Mouse (Mus musculus) lung, postnatal 0 days (tissue): ENCODE results near the gene Grb10. TPM values are rescaled to one million over a fixed set of nuclear protein-coding genes. Genes with fewer than 3 reads are reported as not detected.
A peak's percentile ranks its signal among the peaks of the same experiment; 100 is the strongest.

ENCODE experiments used
- ATAC-seq: fragments of 200-750 bp; cut with Nextera tagmentation; 2 replicates; pipeline ENCODE4 v1.8.0; 2017; ENCODE audit warnings: moderate library complexity
- DNase-seq: peaks from one replicate; pipeline ENCODE4 v3.0.0-alpha.2; 2016; ENCODE audit warnings: low spot score
- H3K27ac ChIP-seq: fragments of 300-500 bp; sonication (generic); 2 replicates; pipeline ENCODE4 v1.5.1; 2014; ENCODE audit warnings: antibody characterized with exemption, mild to moderate bottlenecking, low read length, mixed read lengths
- H3K27me3 ChIP-seq: fragments of 300-500 bp; sonication (generic); replicated peaks from 2 replicates; pipeline ENCODE4 v1.6.1; 2014; ENCODE audit warnings: low read length, mixed read lengths; ENCODE audit not compliant: insufficient read depth
- H3K36me3 ChIP-seq: fragments of 300-500 bp; sonication (generic); 2 replicates; pipeline ENCODE4 v1.6.1; 2014; ENCODE audit warnings: low read length, mixed read lengths; ENCODE audit not compliant: insufficient read depth
- H3K4me1 ChIP-seq: fragments of 300-500 bp; sonication (generic); 2 replicates; pipeline ENCODE4 v1.6.1; 2014; ENCODE audit warnings: antibody characterized with exemption, low read depth, low read length, mixed read lengths; ENCODE audit not compliant: insufficient read depth
- H3K4me2 ChIP-seq: fragments of 300-500 bp; sonication (generic); replicated peaks from 2 replicates; pipeline ENCODE4 v1.6.1; 2014; ENCODE audit warnings: low read depth, mild to moderate bottlenecking, low read length, moderate library complexity, mixed read lengths
- H3K4me3 ChIP-seq: fragments of 300-500 bp; sonication (generic); 2 replicates; pipeline ENCODE4 v1.5.1; 2014; ENCODE audit warnings: low read depth, low read length
- H3K9ac ChIP-seq: fragments of 300-500 bp; sonication (generic); replicated peaks from 2 replicates; pipeline ENCODE4 v1.6.1; 2014; ENCODE audit warnings: low read depth, mild to moderate bottlenecking
- H3K9me3 ChIP-seq: fragments of 300-500 bp; sonication (generic); 2 replicates; pipeline ENCODE4 v1.6.1; 2016; ENCODE audit warnings: low read length, mixed read lengths
- CTCF ChIP-seq: IDR thresholded peaks from 2 replicates; pipeline ENCODE4 v1.5.1; 2016; ENCODE audit warnings: antibody characterized with exemption, mild to moderate bottlenecking
- EP300 ChIP-seq: IDR thresholded peaks from 2 replicates; pipeline ENCODE4 v1.6.1; 2016; ENCODE audit warnings: antibody characterized with exemption, mild to moderate bottlenecking, control low read depth
- WGBS: fragments of 180-500 bp; shearing (Covaris S2); extraction: QIAGEN DNeasy Blood & Tissue Kit; methylation state at CpG from one replicate; pipeline ENCODE4 v1.1.7; 2014; 5-methylcytosine and 5-hydroxymethylcytosine counted together
- polyA plus RNA-seq: library from polyadenylated mRNA; unstranded; fragments of >200 nt; fragmentation: Nextera tagmentation; extraction: Ambion mirVana; gene quantifications from 2 replicates; pipeline ENCODE4 v1.2.1, GENCODE M21; 2015

Gene Grb10
- polyA plus RNA-seq, 1 experiment from 2014 or later: 86.9 TPM

- Histone ChIP-seq H3K36me3 (no peaks in the 10 kb centered on the region), H3K4me2 (no peak overlapping the region), H3K9me3 (no peaks in the 10 kb centered on the region), H3K27me3 (no peaks in the 10 kb centered on the region), H3K4me1 (peaks cover 3% of the 10 kb centered on the region; the same call in 1 of the 2 replicates), H3K9ac (no peak overlapping the region), H3K4me3 (no peak overlapping the region), H3K27ac (no peak overlapping the region)
- DNase-seq (no peak), ATAC-seq (no peak)
- 28% methylated on average over 3 of the region's 3 CpGs for WGBS
- TF ChIP-seq CTCF (no peak), EP300 (no peak)
Measured at GRCm38 (mm10) chr11:11885921-11886320, 152.6 kb downstream of the Grb10 start.

GRCm38 (mm10) chr11:11885246-11885643 lies 153.2 kb downstream of the Grb10 start:
- 46% methylated on average over 4 of the region's 4 CpGs for WGBS
- ATAC-seq: no peak
- DNase-seq: no peak

GRCm38 (mm10) chr11:11884533-11885245 lies 153.8 kb downstream of the Grb10 start:
- H3K9me3 ChIP-seq: no peaks in the 10 kb centered on the region
- H3K4me2 ChIP-seq: no peak overlapping the region
- H3K9ac ChIP-seq: no peak overlapping the region
- H3K27ac ChIP-seq: no peak overlapping the region
- no peaks in the 10 kb centered on the region for H3K27me3 ChIP-seq
- ATAC-seq: peak; percentile 46; the same call in 1 of the 2 replicates
- TF ChIP-seq CTCF (no peak), EP300 (peak; percentile 25; the same call in 1 of the 2 replicates)
- no peaks in the 10 kb centered on the region for H3K36me3 ChIP-seq
- H3K4me1 ChIP-seq: peaks cover 3% of the 10 kb centered on the region; the same call in 1 of the 2 replicates
- H3K4me3 ChIP-seq: no peak overlapping the region
- 28% methylated on average over 11 of the region's 11 CpGs for WGBS
- no peak for DNase-seq

More at GRCm38 (mm10) chr11:11885246-11885643, 153.2 kb downstream of the Grb10 start:
- no peaks in the 10 kb centered on the region for H3K9me3 ChIP-seq
- H3K9ac ChIP-seq: no peak overlapping the region
- H3K27me3 ChIP-seq: no peaks in the 10 kb centered on the region
- peaks cover 3% of the 10 kb centered on the region; the same call in 1 of the 2 replicates for H3K4me1 ChIP-seq
- no peak overlapping the region for H3K27ac ChIP-seq
- no peak overlapping the region for H3K4me3 ChIP-seq
- H3K4me2 ChIP-seq: no peak overlapping the region
- H3K36me3 ChIP-seq: no peaks in the 10 kb centered on the region
- no peak for TF ChIP-seq EP300
- TF ChIP-seq CTCF: no peak

- H3K36me3 ChIP-seq: no peaks in the 10 kb centered on the region
- ATAC-seq (no peak), DNase-seq (no peak)
- H3K9me3 ChIP-seq: no peaks in the 10 kb centered on the region
- no peak overlapping the region for H3K9ac ChIP-seq
- H3K27ac ChIP-seq: no peak overlapping the region
- no peaks in the 10 kb centered on the region for H3K27me3 ChIP-seq
- H3K4me2 ChIP-seq: no peak overlapping the region
- H3K4me1 ChIP-seq: peaks cover 10% of the 10 kb centered on the region; the same call in 1 of the 2 replicates
- no peak overlapping the region for H3K4me3 ChIP-seq
- TF ChIP-seq EP300: no peak
- no peak for TF ChIP-seq CTCF
- 57% methylated on average over 1 of the region's 1 CpGs for WGBS
Measured at GRCm38 (mm10) chr11:11881783-11882155, 156.7 kb downstream of the Grb10 start.

GRCm38 (mm10) chr11:11881026-11881782 lies 157.3 kb downstream of the Grb10 start:
- H3K9ac ChIP-seq: no peak overlapping the region
- H3K27ac ChIP-seq: no peak overlapping the region
- H3K4me2 ChIP-seq: no peak overlapping the region
- no peak for ATAC-seq
- 40% methylated on average over 13 of the region's 13 CpGs for WGBS
- no peak for DNase-seq
- H3K4me3 ChIP-seq: no peak overlapping the region
- H3K36me3 ChIP-seq: no peaks in the 10 kb centered on the region
- no peaks in the 10 kb centered on the region for H3K27me3 ChIP-seq
- peaks cover 10% of the 10 kb centered on the region; the same call in 1 of the 2 replicates for H3K4me1 ChIP-seq
- no peaks in the 10 kb centered on the region for H3K9me3 ChIP-seq
- TF ChIP-seq CTCF: no peak

Other genes starting within 250 kb of the Grb10 start
- 4.2 and 5.6 TPM in 2 replicates for gene Fignl1, start 229.7 kb downstream of the Grb10 start, polyA plus RNA-seq
- 12.4 and 17.6 TPM in 2 replicates for gene Ddc, start 140.5 kb downstream of the Grb10 start, polyA plus RNA-seq